Mouse (Mus musculus) layer of hippocampus, adult 9-10 months (tissue): ENCODE data around the gene Isg20.

Source experiments
- DNase-seq: peaks from one replicate; pipeline ENCODE4 v3.0.0; 2022; ENCODE audit warnings: low spot score

Isg20 gene

DNA sequence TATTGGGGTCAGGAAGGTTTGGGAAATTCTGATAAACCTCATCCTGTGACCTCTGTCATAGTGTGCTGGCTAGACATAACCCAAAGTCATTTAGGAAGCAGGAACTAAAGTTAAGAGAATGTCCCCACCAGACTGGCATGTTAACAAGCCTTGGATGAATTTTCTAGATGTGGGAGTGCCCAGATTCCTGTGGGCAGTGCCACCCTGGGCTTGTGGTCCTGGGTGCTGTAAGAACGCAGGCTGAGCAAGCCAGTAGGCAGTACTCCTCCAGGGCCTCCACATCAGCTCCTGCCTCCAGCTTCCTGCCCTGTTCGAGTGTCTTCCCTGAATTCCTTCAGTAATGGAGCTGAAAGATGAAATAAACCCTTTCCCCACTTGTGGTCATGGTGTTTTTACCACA lies 9.0 kb upstream of the Isg20 start:
- no peak for DNase-seq

DNA sequence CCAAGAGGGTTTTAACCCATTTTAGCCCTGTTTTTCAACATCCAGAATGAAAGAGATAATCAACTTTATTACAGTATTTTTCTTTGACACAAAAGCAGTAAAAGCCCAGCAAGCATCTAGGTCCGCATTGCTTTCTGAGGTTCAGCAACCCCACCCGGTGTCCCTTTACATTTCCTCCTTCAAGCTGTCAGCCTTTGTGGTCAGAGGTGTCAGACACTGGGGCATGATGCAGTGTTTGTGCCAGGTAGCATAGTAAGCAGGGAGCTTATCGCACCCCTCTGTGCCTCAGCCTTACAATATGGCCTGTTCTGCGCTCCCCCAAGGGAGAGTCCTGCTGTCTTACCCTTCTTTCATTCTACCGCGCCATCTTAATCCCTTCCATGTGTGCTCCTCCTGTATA lies 4.2 kb upstream of the Isg20 start:
- no peak for DNase-seq

DNA sequence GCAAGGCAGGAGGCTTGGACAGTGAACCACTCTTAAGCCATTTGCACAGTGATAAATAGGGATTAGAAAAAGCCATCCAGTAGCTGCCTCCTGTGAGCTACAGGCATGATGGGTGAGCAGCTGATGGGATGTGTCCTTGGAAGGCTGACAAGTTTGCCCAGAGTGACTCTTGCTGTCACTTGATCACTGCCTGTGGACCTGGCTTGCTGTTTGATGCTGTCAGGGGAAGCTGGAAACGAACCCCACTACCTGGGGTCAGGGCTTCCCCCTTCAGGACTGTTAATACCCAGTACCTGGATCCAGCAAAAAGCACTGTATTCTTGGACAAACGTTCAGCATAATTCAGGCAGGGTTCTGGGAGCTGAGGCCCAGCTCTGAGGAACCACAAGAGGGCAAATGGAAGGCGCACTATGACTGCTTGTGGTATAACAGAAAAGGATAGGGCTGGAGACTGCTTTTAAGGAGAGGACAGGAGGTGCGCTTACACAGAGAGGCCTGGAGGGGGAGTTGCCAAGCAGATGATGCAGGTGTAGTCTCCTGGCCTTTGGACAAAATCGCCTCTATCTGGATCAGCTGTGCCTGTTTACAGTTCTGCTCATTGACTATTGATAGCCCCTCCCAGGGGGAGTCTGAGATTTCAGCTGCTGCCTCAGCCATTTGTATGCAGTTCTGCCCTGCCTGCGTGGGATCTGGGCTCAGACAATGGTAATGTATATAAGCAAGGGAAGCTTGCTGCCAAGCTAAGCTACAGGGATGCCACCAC lies 2.7 kb upstream of the Isg20 start:
- no peak for DNase-seq

DNA sequence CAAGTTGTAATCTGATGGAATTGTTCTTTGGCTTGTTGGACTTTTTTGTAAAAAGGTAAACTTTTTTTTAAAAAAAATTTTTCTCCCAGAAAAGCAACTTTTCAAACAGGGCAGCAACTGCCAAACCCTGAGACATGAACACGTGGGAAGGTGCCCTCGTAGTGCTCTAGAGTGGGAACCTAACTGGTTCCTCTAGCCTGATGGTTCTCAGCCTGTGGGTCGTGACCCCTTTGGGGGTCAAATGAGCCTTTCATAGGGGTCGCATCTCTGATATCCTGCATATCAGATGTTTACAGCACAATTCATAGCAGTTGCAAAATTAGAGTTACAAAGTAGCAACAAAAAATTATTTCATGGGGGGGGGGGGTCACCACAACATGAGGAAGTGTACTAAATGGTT lies 2.0 kb upstream of the Isg20 start:
- DNase-seq = no peak

DNA sequence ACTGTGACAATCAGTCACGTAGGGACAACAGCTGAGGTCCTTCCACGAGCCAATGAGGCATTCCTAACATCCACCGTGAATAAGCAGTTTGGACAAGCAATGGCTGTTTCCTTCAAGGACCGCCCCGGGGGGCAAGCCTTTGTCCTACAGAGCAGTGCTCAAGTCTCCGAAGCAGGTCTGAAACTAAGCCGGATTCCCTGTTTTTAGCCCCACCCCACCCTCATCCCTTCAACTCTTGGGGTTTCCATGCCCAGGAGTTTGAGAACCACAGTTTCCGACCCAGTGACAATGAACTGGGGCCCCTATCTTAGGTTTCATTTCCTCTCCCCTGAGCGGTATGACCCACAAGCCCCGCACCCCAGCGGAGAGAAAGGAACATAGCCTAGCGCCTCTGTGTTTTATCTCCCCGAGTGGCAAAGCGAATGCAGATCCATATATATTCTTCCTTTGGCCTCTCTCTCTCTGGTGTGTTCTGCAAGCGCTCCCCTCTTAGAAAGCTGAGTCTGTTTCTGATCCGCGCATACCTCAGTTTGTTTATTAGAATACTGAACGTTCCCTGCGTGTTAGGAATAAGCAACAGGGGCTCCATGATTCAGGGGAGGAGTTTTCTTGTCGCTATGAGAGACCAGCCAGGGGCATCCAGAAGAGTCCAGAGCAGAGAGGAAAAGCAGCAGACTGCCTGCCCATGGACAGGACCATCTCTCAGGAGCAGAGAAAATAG lies 811 bp upstream of the Isg20 start:
- DNase-seq = no peak

DNA sequence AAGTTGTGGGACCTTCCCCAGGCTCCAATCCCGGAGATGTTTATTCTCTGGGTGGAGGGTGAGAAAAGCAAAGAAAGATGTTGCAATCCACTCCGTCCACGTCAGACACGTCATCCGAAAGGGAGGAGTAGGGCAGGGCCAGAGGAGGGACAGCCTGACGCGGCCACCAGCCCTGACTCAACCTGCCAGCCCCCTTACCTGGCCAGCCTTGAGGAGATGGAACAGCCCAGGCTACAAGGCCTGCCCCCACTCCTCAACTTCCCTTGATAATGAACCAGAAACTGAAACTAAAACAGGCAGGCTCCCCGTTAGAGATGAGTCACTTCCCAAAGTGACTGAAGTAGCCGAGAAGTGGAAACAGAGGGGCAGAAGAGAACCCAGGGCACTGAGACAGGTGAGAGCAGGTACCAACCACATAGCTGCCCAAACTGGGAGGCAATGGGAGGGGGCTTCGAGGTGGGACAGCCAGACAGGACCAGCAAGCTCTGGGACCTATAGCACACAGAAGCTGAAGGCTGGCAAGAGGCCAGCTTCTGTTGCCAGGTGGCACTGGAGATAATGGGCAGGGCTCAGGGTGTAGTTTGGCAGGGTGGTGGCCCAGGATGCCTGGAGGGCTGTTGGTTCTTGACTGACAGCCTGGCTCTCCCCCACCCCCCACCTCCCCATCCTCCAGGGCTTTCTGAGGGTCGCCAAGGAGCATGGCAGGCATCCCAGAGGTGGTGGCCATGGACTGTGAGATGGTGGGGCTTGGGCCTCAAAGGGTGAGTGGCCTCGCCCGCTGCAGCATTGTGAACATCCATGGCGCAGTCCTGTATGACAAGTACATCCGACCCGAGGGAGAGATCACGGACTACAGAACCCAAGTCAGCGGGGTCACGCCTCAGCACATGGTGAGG lies 673 bp downstream of the Isg20 start:
- DNase-seq = no peak

DNA sequence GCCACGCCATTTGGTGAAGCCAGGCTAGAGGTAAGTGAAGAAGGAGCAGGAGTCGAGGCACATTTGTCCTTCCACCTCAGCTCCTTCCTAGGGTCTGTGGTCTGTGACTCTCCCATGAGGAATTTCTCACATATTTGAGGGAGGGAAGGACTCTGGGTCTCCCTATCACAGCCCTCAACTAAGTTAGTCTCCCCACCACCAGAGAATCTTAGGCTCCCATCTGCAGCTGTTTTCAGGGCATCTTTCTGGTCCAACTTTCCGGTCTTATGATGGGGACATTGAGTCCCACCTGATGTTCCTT lies 1.3 kb downstream of the Isg20 start:
- DNase-seq = no peak

DNA sequence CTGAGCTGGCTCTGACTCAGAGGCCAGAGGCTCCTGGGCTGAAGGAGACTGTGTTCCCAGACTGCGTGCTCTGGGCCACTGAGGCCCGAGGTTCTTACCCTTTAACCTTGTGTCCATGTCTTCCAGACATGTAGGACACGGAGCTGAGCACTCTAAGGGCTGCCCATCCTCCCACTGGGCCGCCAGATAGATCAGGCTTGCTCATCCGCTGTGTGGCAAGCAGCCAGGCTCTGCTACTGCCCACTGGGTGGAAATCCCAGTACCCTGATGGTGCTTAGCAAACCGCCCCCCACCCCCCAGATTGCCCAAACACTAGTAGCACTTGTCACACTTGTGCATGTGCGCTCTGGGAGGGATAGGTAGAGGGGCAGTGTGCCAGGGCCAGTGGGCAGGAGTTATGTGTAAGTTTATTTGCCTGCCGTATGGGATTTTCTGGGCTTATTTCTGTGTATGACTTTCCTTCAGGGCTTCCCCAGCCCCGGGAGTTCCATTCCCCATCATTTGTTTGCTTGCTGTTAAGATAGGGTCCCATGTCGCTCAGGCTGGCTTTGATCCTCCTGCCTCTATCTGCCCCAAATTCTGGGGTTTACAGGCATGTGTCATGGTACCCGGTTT lies 1.8 kb downstream of the Isg20 start:
- no peak for DNase-seq

DNA sequence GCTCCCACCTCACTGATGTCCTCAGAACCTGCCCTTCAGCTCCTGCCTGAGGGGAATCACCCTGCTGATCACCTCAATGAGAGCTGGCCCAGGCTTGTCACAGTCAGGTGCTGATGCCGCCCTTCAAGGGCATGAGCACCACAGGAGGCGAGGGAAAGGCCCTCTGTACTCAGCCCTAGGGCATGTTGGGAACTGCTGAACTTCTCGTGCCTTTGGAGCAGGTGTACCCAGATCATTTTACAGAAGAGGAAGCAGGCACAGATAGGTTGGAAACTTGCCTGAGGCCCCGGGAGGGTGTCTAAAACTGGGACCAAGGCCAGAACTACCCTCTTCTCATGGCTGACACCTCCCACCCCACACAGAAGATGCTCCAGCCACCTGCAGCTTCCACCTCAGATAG lies 5.5 kb downstream of the Isg20 start:
- no peak for DNase-seq

DNA sequence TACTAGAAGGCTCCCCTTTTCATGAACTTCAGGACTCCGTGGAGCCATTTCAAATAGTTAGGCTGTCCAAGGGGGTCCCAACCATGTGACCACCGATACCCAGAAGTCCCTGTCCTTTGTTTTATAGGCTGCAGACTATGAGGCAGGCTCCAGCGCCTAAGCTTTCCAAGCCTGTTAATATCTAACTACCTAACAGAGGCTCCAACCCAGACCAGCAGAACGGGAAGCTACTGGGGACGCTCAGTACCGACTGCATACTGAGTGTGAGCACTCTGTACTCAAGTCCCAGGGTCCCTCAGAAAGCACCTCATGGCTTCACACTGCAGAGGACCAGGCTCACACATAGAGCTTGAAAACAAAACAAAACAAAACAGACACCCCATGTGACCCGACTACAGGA lies 9.3 kb downstream of the Isg20 start:
- DNase-seq = no peak

DNA sequence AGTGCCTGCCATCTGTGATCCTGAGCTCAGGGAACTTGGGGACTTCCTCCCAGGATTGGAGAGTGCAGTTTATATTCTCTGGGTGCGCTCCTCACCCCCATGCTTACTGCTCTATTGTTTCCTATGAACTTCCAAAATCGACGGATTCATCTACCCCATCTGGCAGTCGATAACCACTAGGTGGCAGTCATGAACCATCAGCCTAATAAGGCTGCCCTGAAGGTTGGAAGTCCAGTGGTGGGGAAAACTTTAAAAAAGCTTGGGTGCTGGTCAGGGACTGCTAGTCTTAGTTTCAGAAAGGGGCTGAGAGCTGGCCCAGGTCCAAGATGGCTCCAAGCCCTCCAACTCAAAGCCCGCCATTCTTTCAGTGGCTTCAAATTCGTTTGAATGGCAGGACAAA lies 11.1 kb downstream of the Isg20 start:
- DNase-seq = peak; percentile 53

DNA sequence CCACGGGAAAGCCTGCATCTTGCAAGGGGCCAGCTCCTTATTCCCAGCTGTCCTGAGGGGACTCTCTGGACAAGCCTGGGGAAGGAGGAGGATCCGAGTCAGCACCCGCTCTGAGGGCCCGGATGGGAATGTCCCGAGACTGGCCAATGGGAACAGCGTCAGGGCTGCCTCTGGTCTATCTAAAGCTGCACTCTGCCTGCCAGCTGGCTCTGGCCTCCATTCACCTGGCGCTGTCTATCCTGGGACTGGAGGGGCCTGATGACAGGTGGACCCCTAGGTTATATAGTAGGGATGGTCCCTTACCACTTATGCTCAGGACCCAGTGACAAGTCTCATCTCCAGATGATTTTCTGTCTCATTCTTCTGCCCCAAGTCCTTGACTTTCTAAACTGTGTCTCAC lies 11.6 kb downstream of the Isg20 start:
- DNase-seq = no peak

DNA sequence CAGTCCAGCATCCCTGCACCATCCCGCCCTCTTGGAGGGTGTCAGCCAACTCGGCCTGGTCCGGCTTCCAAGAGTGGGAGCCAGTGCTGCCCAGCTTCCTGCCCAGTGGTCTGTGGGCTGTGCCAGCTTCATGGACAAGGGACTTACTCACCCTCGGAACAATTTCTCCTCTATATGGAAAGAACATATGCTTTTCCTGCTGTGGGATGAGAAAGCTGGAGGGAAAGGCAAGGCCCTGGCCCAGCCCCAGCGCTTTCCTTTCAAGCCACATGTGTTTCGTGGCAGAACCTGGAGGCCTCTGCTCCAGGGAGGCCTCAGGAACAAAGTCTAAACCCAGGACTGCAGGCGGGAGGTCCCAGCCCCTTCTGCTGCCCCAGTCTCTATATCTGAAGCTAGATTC lies 12.5 kb downstream of the Isg20 start:
- DNase-seq = no peak

DNA sequence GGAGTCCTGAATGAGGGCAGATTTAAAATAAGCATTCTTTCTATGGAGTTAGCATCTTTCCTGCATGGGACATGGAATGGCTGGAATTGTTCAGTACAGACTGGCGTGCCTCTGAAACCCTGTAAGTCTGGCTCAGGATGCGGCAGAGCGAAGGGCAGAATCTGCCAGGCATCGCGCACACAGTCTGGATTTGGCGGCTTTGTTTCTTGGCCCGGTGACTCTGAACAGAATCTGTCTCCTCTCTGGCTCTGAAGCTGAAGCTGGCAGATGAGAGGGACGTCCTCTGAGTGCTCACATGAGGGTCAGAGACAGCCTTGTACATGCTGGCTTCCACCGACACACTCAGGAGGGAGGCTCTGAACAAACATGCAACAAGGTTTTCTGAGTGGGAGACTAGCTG lies 12.9 kb downstream of the Isg20 start:
- DNase-seq = no peak

DNA sequence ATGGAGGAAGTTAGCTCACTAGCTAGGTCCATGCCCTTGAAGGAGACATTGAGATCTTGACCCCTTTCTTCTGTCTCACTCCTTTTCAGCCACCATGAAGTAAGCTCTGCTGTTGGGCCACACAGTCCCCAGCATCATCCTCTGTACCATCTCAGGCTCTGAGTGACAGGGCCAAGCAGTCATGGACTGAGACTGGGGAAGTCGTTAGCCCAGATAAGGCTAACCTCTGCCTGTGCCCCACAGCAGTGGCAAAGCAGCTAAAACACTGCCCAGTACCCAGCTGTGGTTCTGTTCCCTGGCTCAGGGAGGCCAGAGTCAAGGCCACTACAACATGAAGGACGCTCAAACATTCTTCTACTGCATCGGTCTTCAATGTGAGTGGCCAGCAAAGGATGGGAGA lies 14.0 kb downstream of the Isg20 start:
- no peak for DNase-seq

DNA sequence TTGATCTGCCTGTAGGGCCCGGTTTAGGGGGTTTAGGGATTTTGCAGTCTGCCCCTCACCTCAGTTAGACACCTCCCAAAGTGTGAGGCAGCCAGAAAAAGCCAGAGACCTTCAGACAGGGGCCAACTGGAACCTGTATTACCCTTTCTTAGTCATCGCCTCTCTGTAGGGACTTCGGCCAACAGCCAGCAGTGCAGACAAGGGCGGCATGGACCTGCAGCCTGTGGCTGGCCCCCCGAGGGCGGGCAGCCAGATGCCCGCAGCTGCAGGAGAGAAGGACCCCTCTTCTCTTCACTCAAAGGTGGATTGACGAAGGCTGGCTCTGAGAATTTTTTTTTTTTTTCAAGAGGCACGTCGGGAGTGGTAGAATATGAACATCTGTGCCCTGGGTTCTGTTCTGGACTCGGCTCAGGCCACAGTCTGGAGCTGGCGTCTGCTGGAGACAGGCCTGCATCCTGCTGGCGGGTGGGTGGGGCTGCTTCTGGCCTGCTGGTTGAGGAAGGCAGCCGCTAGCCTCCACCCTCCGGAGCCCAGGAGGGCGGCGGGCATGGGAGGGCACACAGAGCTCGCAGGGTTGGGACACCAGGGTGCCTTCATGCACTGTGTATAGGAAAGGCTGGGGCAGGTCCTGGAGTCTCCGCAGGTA lies 25.9 kb downstream of the Isg20 start:
- DNase-seq = no peak

DNA sequence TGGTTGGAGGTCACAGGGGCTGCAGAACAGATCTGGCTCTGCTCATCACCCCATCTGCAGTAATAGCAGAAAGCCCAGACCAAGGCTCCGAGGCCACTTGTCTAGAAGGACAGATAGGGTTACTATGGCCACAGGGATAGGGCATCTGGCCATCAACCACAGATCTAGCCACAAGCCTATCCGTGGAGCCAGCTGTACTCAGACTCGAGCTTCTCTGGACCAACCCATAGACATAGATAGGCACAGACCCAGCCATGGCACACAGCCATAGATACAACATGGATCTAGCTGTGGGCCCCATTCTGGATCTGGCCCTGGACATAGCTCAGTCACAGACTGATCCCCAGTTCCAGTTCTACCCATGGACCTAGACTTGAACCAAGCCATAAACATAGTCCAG lies 27.7 kb downstream of the Isg20 start:
- no peak for DNase-seq

DNA sequence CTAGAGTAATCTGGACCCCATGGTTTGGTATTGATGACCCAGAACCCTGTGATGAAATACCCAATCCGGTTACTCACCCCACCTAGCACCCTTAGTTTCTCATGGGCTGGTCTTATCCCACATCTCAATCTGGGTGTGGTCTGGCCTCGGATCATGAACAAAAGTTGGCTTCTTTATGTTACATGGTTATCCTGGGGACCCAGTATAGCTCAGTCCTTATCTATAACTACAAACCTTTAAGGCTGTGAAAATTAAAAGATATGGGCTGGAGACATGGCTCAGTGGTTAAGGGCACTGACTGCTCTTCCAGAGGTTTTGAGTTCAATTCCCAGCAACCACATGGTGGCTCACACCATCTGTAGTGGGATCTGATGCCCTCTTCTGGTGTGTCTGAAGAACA lies 29.3 kb downstream of the Isg20 start:
- DNase-seq = no peak

DNA sequence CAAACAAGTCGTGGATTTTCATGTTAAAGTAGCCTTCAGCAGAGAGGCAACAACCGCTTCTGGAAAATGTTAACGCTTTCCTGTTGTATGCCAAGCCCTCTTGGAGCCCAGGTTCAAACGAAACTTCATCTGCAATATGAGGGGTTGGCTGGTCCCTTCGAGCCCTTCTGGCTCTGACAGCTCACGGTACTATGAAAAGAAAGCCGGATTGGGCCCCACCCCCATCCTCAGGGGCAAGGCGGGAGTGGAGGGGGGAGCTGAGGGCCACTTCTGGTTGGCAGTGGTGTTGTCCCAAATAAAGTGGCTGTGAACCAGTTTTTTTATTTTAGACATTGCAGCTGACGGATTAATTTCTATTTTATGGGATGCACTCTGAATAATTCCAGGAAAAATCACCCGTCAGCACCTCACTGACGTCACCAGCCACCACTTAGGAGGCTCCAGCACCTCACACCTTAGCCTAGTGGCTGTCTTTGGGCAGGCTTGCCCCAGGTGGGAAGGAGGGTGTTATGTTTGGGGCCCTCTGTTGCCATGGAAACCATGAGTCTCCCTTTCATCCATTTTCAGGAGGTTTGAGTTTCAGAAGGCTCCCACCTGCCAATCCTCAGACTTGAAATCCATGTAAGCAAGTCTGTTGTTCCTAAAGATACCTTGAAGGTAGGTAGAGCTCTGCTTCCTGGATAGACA lies 40.8 kb downstream of the Isg20 start:
- DNase-seq = no peak

DNA sequence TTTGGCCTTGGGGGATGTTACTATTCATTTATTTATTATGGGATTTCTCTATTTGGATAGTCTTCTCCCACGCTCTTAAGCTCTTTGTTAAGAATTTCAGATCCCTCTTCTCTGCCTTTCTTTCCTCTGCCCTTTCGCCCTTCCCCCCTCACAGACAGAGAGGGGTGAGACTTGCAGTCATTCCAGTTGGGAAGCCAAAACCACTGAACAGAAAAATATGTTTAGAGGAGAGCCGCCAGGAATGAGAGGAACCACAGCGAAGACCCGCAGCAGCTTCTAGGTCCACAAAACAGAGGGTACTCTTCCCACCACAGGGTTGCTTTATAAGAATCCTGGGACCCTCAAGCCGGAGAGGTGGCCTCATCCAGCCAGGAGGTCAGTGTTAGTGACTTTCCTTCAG lies 41.4 kb downstream of the Isg20 start:
- no peak for DNase-seq

DNA sequence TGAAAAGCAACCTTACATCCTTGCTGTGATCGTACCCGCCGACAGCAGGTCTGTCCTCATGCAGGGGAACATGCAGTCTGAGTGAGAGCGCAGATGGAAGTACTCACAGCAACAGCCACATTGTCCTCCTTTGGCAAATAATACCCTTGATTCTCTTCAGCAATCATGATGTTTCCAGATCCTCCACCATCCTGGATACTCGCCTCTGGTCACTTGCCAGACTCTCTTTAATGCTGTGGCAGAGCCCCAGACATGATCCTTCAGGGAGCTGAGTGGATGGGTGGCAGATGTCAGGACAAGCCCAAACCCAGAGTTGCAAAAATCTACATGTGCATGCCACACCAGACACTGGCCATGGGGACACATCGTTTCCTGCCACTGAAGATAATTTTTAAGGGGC lies 41.9 kb downstream of the Isg20 start:
- no peak for DNase-seq
